Mouse (Mus musculus) embryonic facial prominence, embryonic 14.5 days (tissue): Measurements from ENCODE around the gene Snx11. TPM values are rescaled to one million over a fixed set of nuclear protein-coding genes. Genes with fewer than 3 reads are reported as not detected.
"Not testable (repeated sequence)": the region's sequence is repeated elsewhere in the genome, so short reads cannot be mapped to it uniquely, and the experiment has no call there.

Experiments
- ATAC-seq: fragments of 200-750 bp; cut with Nextera tagmentation; 2 replicates; pipeline ENCODE4 v1.8.0; 2017; ENCODE audit warnings: low read depth, moderate number of reproducible peaks, moderate TSS enrichment
- DNase-seq: peaks from one replicate; pipeline ENCODE4 v3.0.0-alpha.2; 2015; ENCODE audit warnings: low spot score
- H3K27ac ChIP-seq: fragments of 300-500 bp; sonication (generic); replicated peaks from 2 replicates; pipeline ENCODE4 v1.5.1; 2014; ENCODE audit warnings: low read depth, mild to moderate bottlenecking, low read length, moderate library complexity
- H3K27me3 ChIP-seq: fragments of 300-500 bp; sonication (generic); replicated peaks from 2 replicates; pipeline ENCODE4 v1.6.1; 2014; ENCODE audit warnings: low read length; ENCODE audit not compliant: control insufficient read depth, insufficient read depth
- H3K36me3 ChIP-seq: fragments of 300-500 bp; sonication (generic); 2 replicates; pipeline ENCODE4 v1.6.1; 2014; ENCODE audit warnings: low read length, mixed read lengths; ENCODE audit not compliant: control insufficient read depth, insufficient read depth
- H3K4me1 ChIP-seq: fragments of 300-500 bp; sonication (generic); 2 replicates; pipeline ENCODE4 v1.6.1; 2014; ENCODE audit warnings: antibody characterized with exemption, low read length; ENCODE audit not compliant: control insufficient read depth, insufficient read depth
- H3K4me2 ChIP-seq: fragments of 300-500 bp; sonication (generic); 2 replicates; pipeline ENCODE4 v1.6.1; 2014; ENCODE audit warnings: low read depth, mild to moderate bottlenecking, low read length, moderate library complexity, mixed read lengths
- H3K4me3 ChIP-seq: fragments of 300-500 bp; sonication (generic); 2 replicates; pipeline ENCODE4 v1.5.1; 2014; ENCODE audit warnings: low read depth, mild to moderate bottlenecking, low read length
- H3K9ac ChIP-seq: fragments of 300-500 bp; sonication (generic); 2 replicates; pipeline ENCODE4 v1.6.1; 2014; ENCODE audit warnings: low read depth, mild to moderate bottlenecking, low read length, moderate library complexity, mixed read lengths
- H3K9me3 ChIP-seq: fragments of 300-500 bp; sonication (generic); 2 replicates; pipeline ENCODE4 v1.6.1; 2016; ENCODE audit warnings: low read length; ENCODE audit not compliant: control insufficient read depth
- WGBS: fragments of 180-500 bp; shearing (Covaris S2); extraction: QIAGEN DNeasy Blood & Tissue Kit; methylation state at CpG from one replicate; pipeline ENCODE4 v1.1.7; 2014; 5-methylcytosine and 5-hydroxymethylcytosine counted together
- polyA plus RNA-seq: library from polyadenylated mRNA; unstranded; fragments of >200 nt; fragmentation: Nextera tagmentation; extraction: Ambion mirVana; gene quantifications from 2 replicates; pipeline ENCODE4 v1.2.1, GENCODE M21; 2014

Gene Snx11
- polyA plus RNA-seq, 1 experiment from 2014 or later, result 11.7 TPM

- Histone ChIP-seq H3K9me3 (no peaks in the 10 kb centered on the region), H3K27me3 (no peaks in the 10 kb centered on the region), H3K36me3 (no peaks in the 10 kb centered on the region), H3K27ac (peak within 1 kb of the TSS; percentile 94), H3K9ac (peak within 1 kb of the TSS; percentile 91), H3K4me1 (peaks cover 20% of the 10 kb centered on the region), H3K4me2 (peak within 1 kb of the TSS; percentile 82), H3K4me3 (peak within 1 kb of the TSS; percentile 79)
- ATAC-seq (peak; percentile 99), DNase-seq (peak; percentile 97)
- WGBS, result 1% methylated on average over 84 of the region's 93 CpGs
Observed at GRCm38 (mm10) chr11:96788871-96789795, 11.8 kb upstream of the Snx11 start, which contains the start of gene Cbx1. Cbx1 (plus strand) TSS chr11:96789127.

DNA sequence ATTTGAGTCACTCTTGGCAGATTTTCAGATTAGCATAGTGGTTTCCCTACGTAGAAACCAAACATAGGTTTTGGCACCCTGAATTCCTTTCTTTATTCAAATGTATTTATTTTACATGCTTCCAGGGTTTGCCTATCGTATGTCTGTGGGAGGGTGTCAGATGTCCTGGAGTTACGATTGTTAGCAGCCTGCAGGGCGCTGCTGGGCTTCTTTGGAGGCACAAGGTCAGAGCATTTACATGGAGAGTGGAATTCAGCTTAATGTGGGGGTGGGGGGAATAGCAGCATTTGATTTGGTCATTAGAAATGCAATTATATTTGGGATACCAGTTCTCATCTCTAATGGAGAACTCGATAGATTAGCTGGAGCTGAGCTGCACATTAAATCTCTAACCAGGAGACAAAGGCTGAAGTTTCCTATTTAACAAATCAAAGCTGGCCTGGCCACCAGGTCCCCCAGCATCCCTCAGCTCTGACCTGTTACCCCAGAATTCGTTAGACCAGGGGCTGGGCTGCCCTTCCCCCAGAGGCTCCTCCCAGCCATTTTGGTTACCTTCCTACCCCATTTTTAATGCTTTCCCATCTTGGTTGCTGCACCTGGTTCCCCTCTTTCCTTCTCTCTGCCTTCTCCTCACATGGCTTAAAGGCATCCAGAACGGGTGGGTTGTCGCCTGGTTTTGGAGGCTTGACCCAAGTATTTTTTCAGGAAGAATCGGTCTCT lies 9.5 kb upstream of the Snx11 start:
- Histone ChIP-seq H3K4me1 (peaks cover 15% of the 10 kb centered on the region), H3K4me3 (no peak overlapping the region), H3K9me3 (no peaks in the 10 kb centered on the region), H3K27me3 (no peaks in the 10 kb centered on the region), H3K4me2 (no peak overlapping the region), H3K27ac (no peak overlapping the region), H3K36me3 (no peaks in the 10 kb centered on the region), H3K9ac (no peak overlapping the region)
- DNase-seq, result no peak
- 25% methylated on average over 9 of the region's 9 CpGs for WGBS
- ATAC-seq, result no peak

- DNase-seq, H3K4me3 ChIP-seq, H3K4me2 ChIP-seq, H3K9ac ChIP-seq, H3K27ac ChIP-seq, H3K36me3 ChIP-seq, H3K27me3 ChIP-seq, H3K9me3 ChIP-seq, ATAC-seq, H3K4me1 ChIP-seq: not testable (repeated sequence)
- 16% methylated on average over 7 of the region's 7 CpGs for WGBS
Observed at GRCm38 (mm10) chr11:96784847-96785246, 7.5 kb upstream of the Snx11 start.

- Histone ChIP-seq H3K27me3 (no peaks in the 10 kb centered on the region), H3K4me2 (no peak overlapping the region), H3K4me1 (peaks cover 6% of the 10 kb centered on the region; the same call in 1 of the 2 replicates), H3K4me3 (no peak overlapping the region), H3K9ac (no peak overlapping the region), H3K36me3 (no peaks in the 10 kb centered on the region), H3K27ac (no peak overlapping the region), H3K9me3 (no peaks in the 10 kb centered on the region)
- no peak for ATAC-seq
- WGBS, result 77% methylated on average over 2 of the region's 2 CpGs
- no peak for DNase-seq
Observed at GRCm38 (mm10) chr11:96781425-96781824, 4.1 kb upstream of the Snx11 start.

DNA sequence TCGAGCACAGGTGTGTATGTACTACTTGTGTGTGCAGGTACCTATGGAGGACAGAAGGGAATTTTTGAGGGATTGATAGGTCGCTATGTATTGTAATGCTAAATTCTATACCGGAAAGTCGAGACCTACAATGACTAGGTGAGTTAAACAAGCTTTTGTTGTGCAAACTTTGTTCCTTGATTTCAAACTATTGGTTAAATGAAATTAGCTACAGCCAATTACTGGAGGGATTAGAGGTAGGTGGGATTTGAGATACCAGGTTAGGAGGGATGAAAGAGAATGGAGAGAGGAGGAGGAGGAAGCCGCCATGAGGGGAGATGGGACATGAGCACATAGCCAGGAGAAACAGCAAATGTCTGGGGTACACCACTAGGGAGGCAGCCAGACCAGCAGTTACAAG lies 2.9 kb upstream of the Snx11 start:
- Histone ChIP-seq H3K4me2 (no peak overlapping the region), H3K4me1 (peaks cover 9% of the 10 kb centered on the region; the same call in 1 of the 2 replicates), H3K36me3 (no peaks in the 10 kb centered on the region), H3K27me3 (no peaks in the 10 kb centered on the region), H3K4me3 (no peak overlapping the region), H3K9ac (no peak overlapping the region), H3K9me3 (no peaks in the 10 kb centered on the region), H3K27ac (no peak overlapping the region)
- 78% methylated on average over 5 of the region's 5 CpGs for WGBS
- ATAC-seq (no peak), DNase-seq (no peak)

DNA sequence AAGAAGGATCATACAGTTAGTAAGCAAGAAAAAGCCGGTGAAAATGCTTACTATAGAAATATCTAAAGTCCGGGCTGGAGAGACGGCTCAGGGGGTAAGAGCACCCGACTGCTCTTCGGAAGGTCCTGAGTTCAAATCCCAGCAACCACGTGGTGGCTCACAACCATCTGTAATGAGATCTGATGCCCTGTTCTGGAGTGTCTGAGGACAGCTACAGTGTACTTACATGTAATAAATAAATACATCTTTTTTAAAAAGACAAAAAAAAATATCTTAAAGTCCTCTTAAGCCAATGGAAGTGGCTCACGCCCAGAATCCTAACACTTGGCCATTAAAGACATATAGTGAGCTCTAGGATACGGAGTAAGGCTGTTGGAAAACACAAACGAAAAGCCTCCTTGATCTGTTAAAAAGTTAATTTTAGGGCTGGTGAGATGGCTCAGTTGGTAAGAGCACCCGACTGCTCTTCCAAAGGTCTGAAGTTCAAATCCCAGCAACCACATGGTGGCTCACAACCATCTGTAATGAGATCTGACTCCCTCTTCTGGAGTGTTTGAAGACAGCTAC lies 785 bp upstream of the Snx11 start:
- ATAC-seq, H3K4me1 ChIP-seq, H3K36me3 ChIP-seq, DNase-seq, H3K27me3 ChIP-seq, H3K9me3 ChIP-seq: not testable (repeated sequence)
- H3K9ac ChIP-seq, result peak overlapping the region; percentile 63
- H3K4me3 ChIP-seq, result peak overlapping the region; percentile 64
- peak overlapping the region; percentile 79 for H3K4me2 ChIP-seq
- WGBS, result 70% methylated on average over 10 of the region's 10 CpGs
- peak overlapping the region; percentile 87 for H3K27ac ChIP-seq

GRCm38 (mm10) chr11:96776068-96776467 lies 1.3 kb downstream of the Snx11 start:
- peaks cover 22% of the 10 kb centered on the region for H3K36me3 ChIP-seq
- peaks cover 9% of the 10 kb centered on the region; the same call in 1 of the 2 replicates for H3K4me1 ChIP-seq
- no peak for DNase-seq
- WGBS, result 47% methylated on average over 3 of the region's 3 CpGs
- peak overlapping the region; percentile 63; the same call in 1 of the 2 replicates for H3K9ac ChIP-seq
- H3K27ac ChIP-seq, result no peak overlapping the region
- H3K4me2 ChIP-seq, result peak overlapping the region; percentile 79
- no peaks in the 10 kb centered on the region for H3K27me3 ChIP-seq
- H3K9me3 ChIP-seq, result no peaks in the 10 kb centered on the region
- ATAC-seq, result no peak
- H3K4me3 ChIP-seq, result peak overlapping the region; percentile 64; the same call in 1 of the 2 replicates

DNA sequence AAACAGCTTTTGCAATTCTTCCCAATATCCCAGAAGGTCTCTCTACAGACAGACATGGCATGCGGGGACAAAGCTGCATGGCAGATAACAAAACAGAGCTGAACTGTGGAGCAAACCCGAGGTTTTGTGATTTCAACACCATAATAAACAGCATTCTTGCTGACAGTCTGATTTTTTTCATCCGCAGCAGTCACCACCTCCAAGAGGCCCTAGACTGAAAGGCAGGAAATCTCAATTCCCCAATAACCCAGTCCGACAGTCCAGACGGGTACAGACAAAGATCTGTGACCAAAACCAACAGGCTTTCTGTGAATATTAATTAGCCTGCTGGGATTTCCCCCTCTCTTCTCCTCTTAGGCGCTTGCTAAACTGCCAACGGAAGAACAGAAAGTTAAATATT lies 1.7 kb downstream of the Snx11 start:
- no peaks in the 10 kb centered on the region for H3K9me3 ChIP-seq
- H3K4me2 ChIP-seq, result no peak overlapping the region
- peaks cover 26% of the 10 kb centered on the region for H3K36me3 ChIP-seq
- 72% methylated on average over 7 of the region's 7 CpGs for WGBS
- no peak for ATAC-seq
- H3K4me1 ChIP-seq, result peaks cover 9% of the 10 kb centered on the region; the same call in 1 of the 2 replicates
- H3K4me3 ChIP-seq, result no peak overlapping the region
- no peaks in the 10 kb centered on the region for H3K27me3 ChIP-seq
- H3K9ac ChIP-seq, result no peak overlapping the region
- 0 out of 2 replicates have a peak overlapping the region, but pooled peaks have one; percentile 6 for H3K27ac ChIP-seq
- no peak for DNase-seq
